8 mouse cellular contexts compared by ENCODE assay signal in genomic region chr9:72968349-72969061, GRCm38 (mm10). TPM values are rescaled to one million over a fixed set of nuclear protein-coding genes. Genes with fewer than 3 reads are reported as not detected.
DNase-seq lines count a peak whose midpoint lies in the region; ATAC-seq and TF ChIP-seq lines count a peak whose summit lies in the region.

No protein-coding gene starts in this region.

- H3K4me3 ChIP-seq in bone marrow macrophage, adult 2 months (ENCODE audit: insufficient read depth, low read length): peak overlapping the region; percentile 29
- no peak overlapping the region for H3K4me3 ChIP-seq in forebrain, embryonic 16.5 days (replicated peaks; ENCODE audit: low read length)
- H3K4me3 ChIP-seq in hindbrain, embryonic 16.5 days (ENCODE audit: low read length): no peak overlapping the region
- no peak overlapping the region for H3K4me3 ChIP-seq in stomach, embryonic 14.5 days (ENCODE audit: low read depth, low read length)

- 21% methylated on average over 11 of the region's 11 CpGs for WGBS in forebrain, embryonic 16.5 days
- 28% methylated on average over 11 of the region's 11 CpGs for whole genome bisulfite sequencing in hindbrain, embryonic 16.5 days
- WGBS in stomach, embryonic 14.5 days: 28% methylated on average over 11 of the region's 11 CpGs

- H3K9ac ChIP-seq in forebrain, embryonic 16.5 days (replicated peaks; ENCODE audit: low read depth, low read length): no peak overlapping the region
- no peak overlapping the region for H3K9ac ChIP-seq in hindbrain, embryonic 16.5 days (ENCODE audit: low read depth, low read length)
- H3K9ac ChIP-seq in stomach, embryonic 14.5 days (replicated peaks; ENCODE audit: low read depth, low read length): no peak overlapping the region

- peak; percentile 92 for ATAC-seq in forebrain, embryonic 16.5 days
- ATAC-seq in hindbrain, embryonic 16.5 days: peak; percentile 76
- ATAC-seq in megakaryocyte-erythroid progenitor cell, adult 5-6 weeks (replicated peaks; ENCODE audit: low FRiP score, low TSS enrichment, poor library complexity, severe bottlenecking): peak; percentile 94
- ATAC-seq in stomach, embryonic 14.5 days (ENCODE audit: insufficient number of reproducible peaks, insufficient read depth, low FRiP score, low read depth): 0 out of 2 replicates have a peak, but pooled peaks have one; percentile 14

- no peak for TF ChIP-seq POLR2A in bone marrow macrophage, adult 2 months (IDR thresholded peaks at IDR 0.05; ENCODE audit: borderline replicate concordance, low read depth, low read length)

- no peaks in the 10 kb centered on the region for H3K27me3 ChIP-seq in forebrain, embryonic 16.5 days (replicated peaks; ENCODE audit: control insufficient read depth, insufficient read depth, low read length)
- H3K27me3 ChIP-seq in hindbrain, embryonic 16.5 days (replicated peaks; ENCODE audit: control insufficient read depth, insufficient read depth, low read length): no peaks in the 10 kb centered on the region
- no peaks in the 10 kb centered on the region for H3K27me3 ChIP-seq in stomach, embryonic 14.5 days (ENCODE audit: control insufficient read depth, insufficient read depth, low read length)

- H3K36me3 ChIP-seq in forebrain, embryonic 16.5 days (ENCODE audit: control insufficient read depth, insufficient read depth): no peaks in the 10 kb centered on the region
- H3K36me3 ChIP-seq in hindbrain, embryonic 16.5 days (ENCODE audit: control insufficient read depth, insufficient read depth, low read length): no peaks in the 10 kb centered on the region
- H3K36me3 ChIP-seq in stomach, embryonic 14.5 days (ENCODE audit: control insufficient read depth, insufficient read depth, low read length): no peaks in the 10 kb centered on the region

- TF ChIP-seq CTCF in bone marrow macrophage, adult 2 months (IDR thresholded peaks at IDR 0.05; ENCODE audit: low read depth, low read length): peak; percentile 74

- no peaks in the 10 kb centered on the region for H3K9me3 ChIP-seq in forebrain, embryonic 16.5 days (ENCODE audit: control insufficient read depth, low read length)
- no peaks in the 10 kb centered on the region for H3K9me3 ChIP-seq in hindbrain, embryonic 16.5 days (ENCODE audit: control insufficient read depth, low read length)
- no peaks in the 10 kb centered on the region for H3K9me3 ChIP-seq in stomach, embryonic 14.5 days (ENCODE audit: control insufficient read depth, low read depth, low read length)

- H3K4me1 ChIP-seq in bone marrow macrophage, adult 2 months (ENCODE audit: control insufficient read depth, insufficient read depth, low read length): peaks cover 21% of the 10 kb centered on the region
- peaks cover 11% of the 10 kb centered on the region for H3K4me1 ChIP-seq in forebrain, embryonic 16.5 days (replicated peaks; ENCODE audit: control insufficient read depth, insufficient read depth, low read length)
- no peaks in the 10 kb centered on the region for H3K4me1 ChIP-seq in hindbrain, embryonic 16.5 days (ENCODE audit: control insufficient read depth, insufficient read depth, low read depth, low read length)
- H3K4me1 ChIP-seq in stomach, embryonic 14.5 days (ENCODE audit: control insufficient read depth, insufficient read depth, low read length): no peaks in the 10 kb centered on the region

- peak overlapping the region; percentile 17; the same call in 1 of the 2 replicates for H3K4me2 ChIP-seq in forebrain, embryonic 16.5 days (ENCODE audit: low read length)
- no peak overlapping the region for H3K4me2 ChIP-seq in hindbrain, embryonic 16.5 days (ENCODE audit: low read length)
- H3K4me2 ChIP-seq in stomach, embryonic 14.5 days (replicated peaks; ENCODE audit: low read depth, low read length): no peak overlapping the region

- H3K27ac ChIP-seq in bone marrow macrophage, adult 2 months (ENCODE audit: insufficient read depth, low read depth, low read length): peak overlapping the region; percentile 52
- H3K27ac ChIP-seq in forebrain, embryonic 16.5 days (ENCODE audit: low read length): peak overlapping the region; percentile 85
- H3K27ac ChIP-seq in hindbrain, embryonic 16.5 days (ENCODE audit: low read depth, low read length): peak overlapping the region; percentile 13; the same call in 1 of the 2 replicates
- no peak overlapping the region for H3K27ac ChIP-seq in stomach, embryonic 14.5 days (ENCODE audit: low read length)

- DNase-seq in gastrocnemius, adult 18-20 months (ENCODE audit: low spot score): peak; percentile 34
- DNase-seq in gastrocnemius, postnatal 10 days: no peak
- peak; percentile 53 to 79 for DNase-seq in left cerebral cortex, adult 8-10 months (ENCODE audit: low spot score in 2 of 2)

RNA-seq across cellular contexts. Expression of gene Gm44503, which starts 9.9 kb away (rescaled TPM):
- total RNA-seq in gastrocnemius, adult 18-20 months (2021): not detected
- not detected for total RNA-seq in gastrocnemius, postnatal 10 days (2021)
- polyA plus RNA-seq in bone marrow macrophage, adult 2 months (2012; ENCODE audit: insufficient read depth, insufficient read length, missing spikeins): not detected in 2 replicates
- polyA plus RNA-seq in forebrain, embryonic 16.5 days (2015; fragmentation: Nextera tagmentation; extraction: Ambion mirVana): not detected in 2 replicates
- polyA plus RNA-seq in hindbrain, embryonic 16.5 days (2015; fragmentation: Nextera tagmentation; extraction: Ambion mirVana): not detected in 2 replicates
- total RNA-seq in left cerebral cortex, adult 8-10 months (2022): not detected
- total RNA-seq in megakaryocyte-erythroid progenitor cell, adult 5-6 weeks (2014; fragmentation: Nextera tagmentation): 2.7 TPM in 1 of 2 replicates, not detected in the other
- 1.8 TPM in 1 of 2 replicates, not detected in the other for total RNA-seq in megakaryocyte-erythroid progenitor cell, adult 5-6 weeks (2017)
- polyA plus RNA-seq in stomach, embryonic 14.5 days (2014; fragmentation: Nextera tagmentation; extraction: Ambion mirVana): not detected in 2 replicates

RNA-seq across cellular contexts. Expression of gene Dyx1c1, which starts 9.9 kb away (rescaled TPM):
- 1 to 10 TPM in 1 of 2 experiments, under 1 TPM in 1; 1.00 to 1.0 TPM for total RNA-seq in gastrocnemius, adult 18-20 months (2021)
- total RNA-seq in gastrocnemius, postnatal 10 days (2021): under 1 TPM; 0.47 to 0.59 TPM
- 0.34 and 0.48 TPM in 2 replicates for polyA plus RNA-seq in bone marrow macrophage, adult 2 months (2012; ENCODE audit: insufficient read depth, insufficient read length, missing spikeins)
- polyA plus RNA-seq in forebrain, embryonic 16.5 days (2015; fragmentation: Nextera tagmentation; extraction: Ambion mirVana): 1.7 and 1.8 TPM in 2 replicates
- polyA plus RNA-seq in hindbrain, embryonic 16.5 days (2015; fragmentation: Nextera tagmentation; extraction: Ambion mirVana): 2.4 and 2.5 TPM in 2 replicates
- total RNA-seq in left cerebral cortex, adult 8-10 months (2022): 1 to 10 TPM; 1.7 to 2.5 (median 2.1) TPM
- total RNA-seq in megakaryocyte-erythroid progenitor cell, adult 5-6 weeks (2014; fragmentation: Nextera tagmentation): not detected in 2 replicates
- 1.3 TPM in 1 of 2 replicates, not detected in the other for total RNA-seq in megakaryocyte-erythroid progenitor cell, adult 5-6 weeks (2017)
- 0.85 and 1.7 TPM in 2 replicates for polyA plus RNA-seq in stomach, embryonic 14.5 days (2014; fragmentation: Nextera tagmentation; extraction: Ambion mirVana)

RNA-seq across cellular contexts. Expression of gene Ccpg1os, which starts 16.7 kb away (rescaled TPM):
- total RNA-seq in gastrocnemius, adult 18-20 months (2021): 10 to 100 TPM; 11.4 to 13.2 TPM
- 1 to 10 TPM; 5.1 to 5.2 TPM for total RNA-seq in gastrocnemius, postnatal 10 days (2021)
- polyA plus RNA-seq in bone marrow macrophage, adult 2 months (2012; ENCODE audit: insufficient read depth, insufficient read length, missing spikeins): 6.8 and 7.7 TPM in 2 replicates
- polyA plus RNA-seq in forebrain, embryonic 16.5 days (2015; fragmentation: Nextera tagmentation; extraction: Ambion mirVana): 19.1 and 22.4 TPM in 2 replicates
- 23.6 and 24.3 TPM in 2 replicates for polyA plus RNA-seq in hindbrain, embryonic 16.5 days (2015; fragmentation: Nextera tagmentation; extraction: Ambion mirVana)
- 10 to 100 TPM; 10.9 to 14.0 (median 12.2) TPM for total RNA-seq in left cerebral cortex, adult 8-10 months (2022)
- total RNA-seq in megakaryocyte-erythroid progenitor cell, adult 5-6 weeks (2014; fragmentation: Nextera tagmentation): 9.5 and 9.9 TPM in 2 replicates
- total RNA-seq in megakaryocyte-erythroid progenitor cell, adult 5-6 weeks (2017): 7.6 and 8.1 TPM in 2 replicates
- polyA plus RNA-seq in stomach, embryonic 14.5 days (2014; fragmentation: Nextera tagmentation; extraction: Ambion mirVana): 12.4 and 14.6 TPM in 2 replicates

RNA-seq across cellular contexts. Expression of gene Ccpg1, which starts 16.7 kb away (rescaled TPM):
- total RNA-seq in gastrocnemius, adult 18-20 months (2021): 10 to 100 TPM; 87.4 to 93.7 TPM
- total RNA-seq in gastrocnemius, postnatal 10 days (2021): 10 to 100 TPM; 30.0 to 36.4 TPM
- polyA plus RNA-seq in bone marrow macrophage, adult 2 months (2012; ENCODE audit: insufficient read depth, insufficient read length, missing spikeins): 91.6 and 95.8 TPM in 2 replicates
- polyA plus RNA-seq in forebrain, embryonic 16.5 days (2015; fragmentation: Nextera tagmentation; extraction: Ambion mirVana): 56.7 and 58.2 TPM in 2 replicates
- polyA plus RNA-seq in hindbrain, embryonic 16.5 days (2015; fragmentation: Nextera tagmentation; extraction: Ambion mirVana): 49.6 and 50.7 TPM in 2 replicates
- 100 to 1,000 TPM in 3 of 4 experiments, 10 to 100 TPM in 1; 91.0 to 108 (median 102) TPM for total RNA-seq in left cerebral cortex, adult 8-10 months (2022)
- 5.6 and 6.8 TPM in 2 replicates for total RNA-seq in megakaryocyte-erythroid progenitor cell, adult 5-6 weeks (2014; fragmentation: Nextera tagmentation)
- total RNA-seq in megakaryocyte-erythroid progenitor cell, adult 5-6 weeks (2017): 19.4 and 28.5 TPM in 2 replicates
- 21.6 and 27.4 TPM in 2 replicates for polyA plus RNA-seq in stomach, embryonic 14.5 days (2014; fragmentation: Nextera tagmentation; extraction: Ambion mirVana)

RNA-seq across cellular contexts. Expression of gene Pygo1, which starts 43.1 kb away (rescaled TPM):
- total RNA-seq in gastrocnemius, adult 18-20 months (2021): 10 to 100 TPM; 14.6 to 14.9 TPM
- 1 to 10 TPM; 5.0 to 5.3 TPM for total RNA-seq in gastrocnemius, postnatal 10 days (2021)
- polyA plus RNA-seq in bone marrow macrophage, adult 2 months (2012; ENCODE audit: insufficient read depth, insufficient read length, missing spikeins): not detected in 2 replicates
- 14.3 and 15.1 TPM in 2 replicates for polyA plus RNA-seq in forebrain, embryonic 16.5 days (2015; fragmentation: Nextera tagmentation; extraction: Ambion mirVana)
- 12.0 and 13.4 TPM in 2 replicates for polyA plus RNA-seq in hindbrain, embryonic 16.5 days (2015; fragmentation: Nextera tagmentation; extraction: Ambion mirVana)
- total RNA-seq in left cerebral cortex, adult 8-10 months (2022): 10 to 100 TPM; 16.5 to 19.2 (median 17.9) TPM
- not detected in 2 replicates for total RNA-seq in megakaryocyte-erythroid progenitor cell, adult 5-6 weeks (2014; fragmentation: Nextera tagmentation)
- not detected in 2 replicates for total RNA-seq in megakaryocyte-erythroid progenitor cell, adult 5-6 weeks (2017)
- 6.8 and 7.4 TPM in 2 replicates for polyA plus RNA-seq in stomach, embryonic 14.5 days (2014; fragmentation: Nextera tagmentation; extraction: Ambion mirVana)

Comparison
In these comparisons a context has a peak if more than half of its experiments do, and no peak if none do; other contexts are left out.
1. ATAC-seq: peak in every context shown above with its lines; median percentile 94 in megakaryocyte-erythroid progenitor cell, adult 5-6 weeks; 92 in forebrain, embryonic 16.5 days; 76 in hindbrain, embryonic 16.5 days; 14 in stomach, embryonic 14.5 days.